Mouse (Mus musculus) neural tube, embryonic 12.5 days (tissue): Measurements from ENCODE around the gene Rab5b. TPM values are rescaled to one million over a fixed set of nuclear protein-coding genes. Genes with fewer than 3 reads are reported as not detected.
A peak's percentile ranks its signal among the peaks of the same experiment; 100 is the strongest.

Experiments
- ATAC-seq: fragments of 200-750 bp; cut with Nextera tagmentation; 2 replicates; pipeline ENCODE4 v1.8.0; 2017; ENCODE audit warnings: low read depth, mild to moderate bottlenecking, moderate TSS enrichment, moderate library complexity; ENCODE audit not compliant: low FRiP score
- H3K27ac ChIP-seq: fragments of 300-500 bp; sonication (generic); 2 replicates; pipeline ENCODE4 v1.5.1; 2016
- H3K27me3 ChIP-seq: fragments of 300-500 bp; sonication (generic); replicated peaks from 2 replicates; pipeline ENCODE4 v1.6.1; 2016; ENCODE audit warnings: mild to moderate bottlenecking
- H3K36me3 ChIP-seq: fragments of 300-500 bp; sonication (generic); 2 replicates; pipeline ENCODE4 v1.6.1; 2016; ENCODE audit warnings: mild to moderate bottlenecking
- H3K4me1 ChIP-seq: fragments of 300-500 bp; sonication (generic); 2 replicates; pipeline ENCODE4 v1.6.1; 2016
- H3K4me2 ChIP-seq: fragments of 300-500 bp; sonication (generic); replicated peaks from 2 replicates; pipeline ENCODE4 v1.6.1; 2016; ENCODE audit warnings: mild to moderate bottlenecking
- H3K4me3 ChIP-seq: fragments of 300-500 bp; sonication (generic); 2 replicates; pipeline ENCODE4 v1.5.1; 2016
- H3K9ac ChIP-seq: fragments of 300-500 bp; sonication (generic); 2 replicates; pipeline ENCODE4 v1.6.1; 2016; ENCODE audit warnings: mild to moderate bottlenecking
- H3K9me3 ChIP-seq: fragments of 300-500 bp; sonication (generic); 2 replicates; pipeline ENCODE4 v1.6.1; 2016; ENCODE audit warnings: mild to moderate bottlenecking
- WGBS: fragments of 180-500 bp; shearing (Covaris S2); methylation state at CpG from one replicate; pipeline ENCODE4 v1.1.7; 2016; 5-methylcytosine and 5-hydroxymethylcytosine counted together
- polyA plus RNA-seq: library from polyadenylated mRNA; unstranded; fragments of >200 nt; fragmentation: Nextera tagmentation; extraction: Ambion mirVana; gene quantifications from 2 replicates; pipeline ENCODE4 v1.2.1, GENCODE M21; 2016

Gene Rab5b
- polyA plus RNA-seq, 1 experiment from 2014 or later: 101 TPM

DNA sequence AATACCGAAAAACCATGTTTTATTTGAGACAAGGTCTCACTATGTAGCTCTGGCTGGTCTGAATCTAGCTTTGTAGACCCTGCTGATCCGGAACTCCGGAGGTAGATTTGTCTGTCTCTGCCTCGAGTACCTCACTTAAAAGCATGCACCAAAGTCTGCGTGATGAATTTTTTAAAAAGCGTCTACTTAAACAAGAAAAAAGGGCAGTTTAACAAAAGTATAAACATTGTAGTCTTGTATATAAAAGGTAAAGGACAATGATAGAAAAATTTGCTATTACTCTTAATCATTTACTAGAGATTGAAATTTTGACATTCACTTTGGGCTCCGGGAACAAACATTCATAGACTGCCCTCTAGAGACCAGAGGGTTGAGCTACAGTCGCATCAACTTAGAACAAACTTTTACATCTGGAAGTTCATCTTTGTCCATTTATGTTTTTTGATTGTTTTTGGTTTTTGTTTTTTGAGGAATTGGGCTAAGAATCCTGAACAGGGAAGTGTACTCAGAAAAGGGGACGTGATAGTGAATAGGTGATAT, 21.5 kb downstream of the Rab5b start:
- Histone ChIP-seq H3K27ac (0 out of 2 replicates have a peak overlapping the region, but pooled peaks have one; percentile 42), H3K4me3 (peak overlapping the region; percentile 67), H3K4me1 (peaks cover 16% of the 10 kb centered on the region; the same call in 1 of the 2 replicates), H3K4me2 (peak overlapping the region; percentile 94), H3K27me3 (no peaks in the 10 kb centered on the region), H3K36me3 (peaks cover 8% of the 10 kb centered on the region), H3K9me3 (no peaks in the 10 kb centered on the region), H3K9ac (peak overlapping the region; percentile 69)
- 3% methylated on average over 9 of the region's 9 CpGs for WGBS
- no peak for ATAC-seq

DNA sequence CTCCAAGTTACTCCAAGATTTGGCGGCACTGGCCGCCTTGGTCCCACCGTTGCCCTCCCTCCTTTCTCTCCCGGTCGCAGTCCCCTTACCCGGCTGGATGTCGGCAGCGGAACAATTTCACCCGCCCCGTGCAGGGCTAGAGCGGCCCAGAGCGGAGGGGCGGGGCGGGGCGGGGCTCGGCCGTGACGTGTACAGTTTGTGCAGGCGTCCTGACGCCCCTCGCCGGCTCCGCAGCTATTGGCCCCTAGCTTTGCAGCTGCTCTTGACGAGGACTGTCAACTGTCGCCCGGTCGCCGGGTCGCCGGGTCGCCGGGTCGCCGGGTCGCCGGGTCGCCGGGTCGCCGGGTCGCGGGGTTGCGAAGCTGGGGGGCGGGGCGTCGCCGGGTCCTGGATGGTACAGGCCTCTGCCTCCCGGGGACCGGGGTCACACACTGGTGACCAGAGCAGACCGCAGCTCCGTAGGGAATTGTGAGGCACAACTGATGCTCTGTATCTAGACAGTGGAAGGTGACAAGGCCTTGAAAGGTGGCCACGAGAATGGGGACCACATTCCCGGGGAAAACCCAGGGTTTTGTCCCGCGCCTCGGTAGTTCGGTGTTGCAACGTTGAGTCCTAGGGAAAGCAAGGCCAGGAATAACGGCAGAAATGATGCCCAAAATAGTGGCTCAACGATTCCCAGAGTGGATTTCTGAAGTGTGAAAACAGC, 22.1 kb downstream of the Rab5b start, which contains the start of gene Suox:
Gene Suox (minus strand): TSS at position 311 of the 706 bp plus-strand sequence.
- peak; percentile 95 for ATAC-seq
- H3K4me1 ChIP-seq: peaks cover 16% of the 10 kb centered on the region; the same call in 1 of the 2 replicates
- H3K9me3 ChIP-seq: no peaks in the 10 kb centered on the region
- H3K27me3 ChIP-seq: no peaks in the 10 kb centered on the region
- peak within 1 kb of the TSS; percentile 94 for H3K4me2 ChIP-seq
- peak within 1 kb of the TSS; percentile 69 for H3K9ac ChIP-seq
- under 1% methylated on average over 59 of the region's 60 CpGs for WGBS
- peak within 1 kb of the TSS; percentile 42; the same call in 1 of the 2 replicates for H3K27ac ChIP-seq
- peaks cover 7% of the 10 kb centered on the region; the same call in 1 of the 2 replicates for H3K36me3 ChIP-seq
- peak within 1 kb of the TSS; percentile 67 for H3K4me3 ChIP-seq

DNA sequence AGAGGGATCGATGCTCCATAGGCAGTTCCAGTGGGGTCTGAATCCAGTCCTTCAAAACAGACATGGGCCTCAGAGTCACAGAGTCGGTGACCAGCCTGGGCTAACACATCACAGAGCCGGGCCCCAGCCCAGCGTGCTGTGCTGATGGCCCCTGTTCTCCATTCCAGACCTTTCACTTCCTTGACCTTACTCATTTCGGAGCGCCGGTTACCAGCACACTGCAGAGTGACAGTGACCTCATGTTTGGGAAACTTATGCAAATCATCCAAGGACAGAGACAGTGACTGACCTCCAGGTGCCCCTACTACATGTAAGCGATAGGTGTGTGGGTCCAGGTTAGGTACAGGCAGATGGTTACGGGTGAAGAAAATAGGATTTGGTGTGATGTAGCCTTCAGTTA, 24.9 kb downstream of the Rab5b start:
- ATAC-seq: no peak
- H3K9me3 ChIP-seq: no peaks in the 10 kb centered on the region
- peaks cover 19% of the 10 kb centered on the region for H3K4me1 ChIP-seq
- no peak overlapping the region for H3K27ac ChIP-seq
- H3K27me3 ChIP-seq: no peaks in the 10 kb centered on the region
- H3K36me3 ChIP-seq: peaks cover 7% of the 10 kb centered on the region; the same call in 1 of the 2 replicates
- H3K4me2 ChIP-seq: no peak overlapping the region
- no peak overlapping the region for H3K9ac ChIP-seq
- no peak overlapping the region for H3K4me3 ChIP-seq
- 97% methylated on average over 9 of the region's 9 CpGs for WGBS

DNA sequence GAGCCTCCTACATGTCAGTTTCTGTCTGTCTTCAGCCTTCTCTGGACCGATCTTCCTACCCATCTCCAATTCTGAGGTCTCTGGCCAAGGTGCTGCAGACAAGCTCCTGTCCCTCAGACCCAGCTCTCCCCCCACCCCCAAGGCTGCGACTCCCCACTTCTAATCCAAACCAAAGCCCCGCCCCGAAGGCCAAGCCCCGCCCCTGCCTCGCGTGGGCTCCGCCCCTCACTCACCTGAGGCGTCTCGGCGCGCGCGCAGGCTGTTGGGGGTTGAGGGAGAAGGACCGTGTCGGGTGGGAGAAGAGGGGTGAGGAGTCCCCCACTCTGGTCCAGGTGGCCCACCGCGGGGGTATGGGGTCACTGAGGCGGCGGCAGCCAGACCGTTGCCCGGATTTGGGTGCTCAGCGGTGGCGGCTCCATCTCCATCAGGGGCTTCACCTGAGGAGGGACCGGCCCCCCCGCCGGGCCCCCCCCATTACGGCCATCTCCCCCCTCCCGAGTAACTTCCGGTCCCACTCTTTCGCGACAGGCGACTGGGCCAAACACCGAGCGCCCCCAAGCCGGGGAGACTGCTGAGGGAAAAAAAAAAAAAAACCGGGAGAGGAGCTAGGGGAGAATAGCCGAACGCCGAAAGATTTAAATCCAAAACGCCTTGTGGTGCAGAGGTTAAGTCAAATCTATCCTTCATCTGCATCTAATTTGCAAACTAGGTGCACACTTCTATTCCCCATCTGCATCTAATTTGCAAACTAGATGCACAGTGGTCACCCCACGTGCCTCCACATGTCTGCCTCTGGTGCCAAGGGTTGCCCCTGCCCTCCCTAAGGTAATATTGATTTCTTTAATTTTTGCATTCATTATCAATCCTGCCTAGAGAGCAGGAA, 27.0 kb downstream of the Rab5b start:
- no peaks in the 10 kb centered on the region for H3K9me3 ChIP-seq
- WGBS: under 1% methylated on average over 42 of the region's 42 CpGs
- peak overlapping the region; percentile 92 for H3K4me2 ChIP-seq

DNA sequence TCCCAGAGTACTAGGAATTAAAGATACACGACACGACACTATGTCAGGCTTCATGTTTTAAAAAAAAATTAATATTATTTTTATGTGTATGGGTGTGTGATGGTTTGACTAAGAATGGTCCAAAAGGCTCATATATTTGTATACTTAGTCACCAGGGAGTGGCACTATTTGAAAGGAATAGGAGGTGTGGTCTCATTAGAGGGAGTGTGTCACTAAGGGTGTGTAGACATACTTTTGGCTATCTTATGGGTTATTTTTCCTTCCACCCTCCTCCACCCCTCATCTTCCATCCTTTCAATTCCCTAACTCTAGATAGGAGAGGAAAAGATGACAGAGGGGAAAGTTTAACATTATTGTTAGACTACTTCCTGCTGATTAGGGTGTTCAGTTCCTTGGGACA, 30.3 kb downstream of the Rab5b start:
- ATAC-seq: no peak
- H3K27ac ChIP-seq: no peak overlapping the region
- peaks cover 3% of the 10 kb centered on the region; the same call in 1 of the 2 replicates for H3K36me3 ChIP-seq
- H3K4me2 ChIP-seq: no peak overlapping the region
- H3K4me3 ChIP-seq: no peak overlapping the region
- no peaks in the 10 kb centered on the region for H3K9me3 ChIP-seq
- H3K4me1 ChIP-seq: peaks cover 3% of the 10 kb centered on the region; the same call in 1 of the 2 replicates
- no peaks in the 10 kb centered on the region for H3K27me3 ChIP-seq
- WGBS: 92% methylated on average over 2 of the region's 2 CpGs
- no peak overlapping the region for H3K9ac ChIP-seq

More for the DNA sequence above, 27.0 kb downstream of the Rab5b start:
- peak; percentile 49; the same call in 1 of the 2 replicates for ATAC-seq
- no peak overlapping the region for H3K27ac ChIP-seq
- peak overlapping the region; percentile 73 for H3K9ac ChIP-seq
- peaks cover 15% of the 10 kb centered on the region for H3K4me1 ChIP-seq
- H3K36me3 ChIP-seq: peaks cover 7% of the 10 kb centered on the region; the same call in 1 of the 2 replicates
- no peaks in the 10 kb centered on the region for H3K27me3 ChIP-seq
- peak overlapping the region; percentile 67 for H3K4me3 ChIP-seq

DNA sequence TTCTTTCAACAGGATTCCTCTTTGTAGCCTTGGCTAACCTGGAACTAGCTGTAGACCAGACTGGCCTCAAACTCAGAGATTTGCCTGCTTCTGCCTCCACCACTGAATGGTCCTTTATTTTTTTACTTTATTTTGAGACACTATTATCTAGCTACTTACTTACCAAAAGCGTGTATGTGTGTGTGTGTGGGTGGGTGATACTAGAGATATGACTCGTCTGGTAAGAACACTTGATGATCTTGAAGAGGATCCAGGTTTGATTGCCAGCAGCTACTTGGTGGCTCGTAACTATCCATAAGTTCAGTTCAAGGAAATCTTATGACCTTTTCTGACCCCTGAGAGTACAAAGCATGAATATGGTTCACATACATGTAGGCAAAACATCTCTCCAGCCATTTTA, 30.8 kb downstream of the Rab5b start:
- 82% methylated on average over 3 of the region's 3 CpGs for WGBS
- Histone ChIP-seq H3K4me2 (no peak overlapping the region), H3K9ac (no peak overlapping the region), H3K36me3 (no peaks in the 10 kb centered on the region), H3K9me3 (no peaks in the 10 kb centered on the region), H3K27me3 (no peaks in the 10 kb centered on the region), H3K4me1 (peaks cover 3% of the 10 kb centered on the region; the same call in 1 of the 2 replicates), H3K4me3 (no peak overlapping the region), H3K27ac (no peak overlapping the region)
- ATAC-seq: no peak

DNA sequence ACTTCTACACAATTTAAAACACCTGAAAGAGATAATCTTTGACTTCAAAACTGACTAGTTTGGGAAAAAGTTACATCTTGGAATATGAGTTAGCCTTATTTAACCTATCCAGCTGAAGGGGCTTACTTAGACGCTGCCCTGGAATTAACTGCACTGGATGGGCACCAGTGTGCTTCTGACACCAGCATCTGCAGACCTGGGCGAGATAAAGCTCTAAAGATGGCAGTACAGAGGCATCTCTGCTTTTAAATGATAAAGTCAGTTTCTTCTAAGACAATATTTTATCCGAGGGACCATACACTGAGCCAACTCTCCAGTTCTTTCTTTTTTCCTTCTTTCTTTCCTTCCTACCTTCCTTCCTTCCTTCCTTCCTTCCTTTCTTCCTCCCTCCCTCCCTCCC, 31.3 kb downstream of the Rab5b start:
- H3K9me3 ChIP-seq: no peaks in the 10 kb centered on the region
- no peak overlapping the region for H3K4me3 ChIP-seq
- peaks cover 3% of the 10 kb centered on the region; the same call in 1 of the 2 replicates for H3K4me1 ChIP-seq
- H3K27me3 ChIP-seq: no peaks in the 10 kb centered on the region
- no peak overlapping the region for H3K9ac ChIP-seq
- no peak for ATAC-seq
- H3K36me3 ChIP-seq: no peaks in the 10 kb centered on the region
- H3K4me2 ChIP-seq: no peak overlapping the region
- 75% methylated on average over 3 of the region's 3 CpGs for WGBS
- H3K27ac ChIP-seq: no peak overlapping the region

DNA sequence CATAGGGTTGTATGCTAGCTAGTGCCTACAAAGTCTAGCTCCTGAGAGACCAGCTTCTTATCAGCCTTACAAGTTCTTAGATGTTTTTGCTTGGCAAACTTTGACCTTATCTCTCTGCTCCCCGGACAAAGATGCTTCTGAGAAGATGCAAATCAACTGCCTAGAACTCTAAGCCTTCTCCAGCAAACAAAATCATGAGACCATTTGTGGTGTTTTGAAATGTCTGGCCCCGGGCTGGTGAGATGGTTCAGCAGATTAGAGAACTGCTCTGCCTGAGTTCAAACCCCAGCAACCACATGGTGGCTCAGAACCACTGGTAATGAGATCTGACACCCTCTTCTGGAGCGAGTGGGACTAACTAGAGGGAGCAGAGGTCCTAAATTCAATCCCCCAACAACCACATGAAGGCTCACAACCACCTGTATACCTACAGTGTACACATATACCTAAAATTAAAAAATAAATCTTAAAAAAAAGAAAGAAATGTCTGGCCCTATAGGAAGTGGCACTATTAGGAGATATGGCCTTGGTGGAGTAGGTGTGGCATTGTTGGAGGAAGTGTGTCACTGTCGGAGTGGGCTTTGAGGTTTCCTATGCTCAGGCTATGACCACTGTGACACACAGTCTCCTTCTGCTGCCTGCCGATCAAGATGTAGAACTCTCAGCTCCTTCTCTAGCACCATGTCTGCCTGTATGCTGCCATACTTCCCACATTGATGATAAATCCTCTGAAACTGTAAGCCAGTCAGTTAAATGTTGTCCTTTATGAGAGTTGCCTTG, 32.4 kb downstream of the Rab5b start:
- H3K9me3 ChIP-seq: no peaks in the 10 kb centered on the region
- H3K9ac ChIP-seq: no peak overlapping the region
- peaks cover 3% of the 10 kb centered on the region; the same call in 1 of the 2 replicates for H3K4me1 ChIP-seq
- WGBS: 75% methylated on average over 5 of the region's 5 CpGs
- H3K36me3 ChIP-seq: no peaks in the 10 kb centered on the region
- ATAC-seq: no peak
- H3K27me3 ChIP-seq: no peaks in the 10 kb centered on the region
- no peak overlapping the region for H3K27ac ChIP-seq
- H3K4me3 ChIP-seq: no peak overlapping the region
- H3K4me2 ChIP-seq: no peak overlapping the region

DNA sequence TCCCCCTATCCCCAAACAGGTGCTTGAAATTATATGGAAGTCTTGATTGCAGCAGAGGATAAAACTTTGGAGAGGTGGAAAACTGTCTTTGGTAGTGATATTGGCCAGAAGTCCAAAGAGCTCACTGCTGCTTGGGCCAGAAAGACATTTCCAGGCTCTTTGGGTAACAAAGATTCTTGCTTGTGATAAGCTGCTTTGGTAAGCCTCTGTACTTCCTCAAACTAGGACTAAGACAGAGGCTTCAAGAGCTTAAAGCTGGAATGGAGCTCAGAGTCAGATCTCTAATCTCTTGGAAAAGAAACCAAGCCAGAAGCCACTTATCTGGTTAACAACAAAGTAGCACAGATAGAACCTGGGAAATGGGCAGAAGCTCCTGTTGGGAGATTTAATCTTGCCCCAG, 33.6 kb downstream of the Rab5b start:
- H3K4me2 ChIP-seq: no peak overlapping the region
- H3K36me3 ChIP-seq: no peaks in the 10 kb centered on the region
- no peaks in the 10 kb centered on the region for H3K4me1 ChIP-seq
- H3K9ac ChIP-seq: no peak overlapping the region
- no peaks in the 10 kb centered on the region for H3K9me3 ChIP-seq
- no peak overlapping the region for H3K4me3 ChIP-seq
- no peaks in the 10 kb centered on the region for H3K27me3 ChIP-seq
- no peak overlapping the region for H3K27ac ChIP-seq
- no peak for ATAC-seq

DNA sequence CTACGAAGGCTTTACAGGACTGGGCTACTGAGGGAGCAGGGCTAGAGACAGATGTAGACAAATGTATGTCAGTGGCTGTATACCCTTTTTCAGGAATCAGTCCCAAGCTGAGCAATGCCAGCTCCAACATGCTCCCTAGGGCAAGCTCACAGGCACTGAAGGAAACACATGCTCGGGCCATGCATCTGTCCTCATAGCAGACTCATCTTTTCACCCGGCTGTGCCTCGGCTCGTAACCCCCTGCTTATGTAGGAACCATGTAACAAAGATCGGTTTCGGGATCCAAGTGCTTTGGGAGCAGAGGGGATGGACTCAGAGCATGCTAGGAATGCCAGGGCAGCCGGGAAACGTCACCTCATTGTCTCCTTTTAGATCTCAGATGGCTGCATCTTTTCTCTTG, 36.6 kb downstream of the Rab5b start:
- H3K36me3 ChIP-seq: no peaks in the 10 kb centered on the region
- no peaks in the 10 kb centered on the region for H3K9me3 ChIP-seq
- no peaks in the 10 kb centered on the region for H3K4me1 ChIP-seq
- no peak overlapping the region for H3K9ac ChIP-seq
- WGBS: 59% methylated on average over 9 of the region's 9 CpGs
- H3K4me2 ChIP-seq: no peak overlapping the region
- no peaks in the 10 kb centered on the region for H3K27me3 ChIP-seq
- no peak for ATAC-seq
- no peak overlapping the region for H3K27ac ChIP-seq
- H3K4me3 ChIP-seq: no peak overlapping the region

DNA sequence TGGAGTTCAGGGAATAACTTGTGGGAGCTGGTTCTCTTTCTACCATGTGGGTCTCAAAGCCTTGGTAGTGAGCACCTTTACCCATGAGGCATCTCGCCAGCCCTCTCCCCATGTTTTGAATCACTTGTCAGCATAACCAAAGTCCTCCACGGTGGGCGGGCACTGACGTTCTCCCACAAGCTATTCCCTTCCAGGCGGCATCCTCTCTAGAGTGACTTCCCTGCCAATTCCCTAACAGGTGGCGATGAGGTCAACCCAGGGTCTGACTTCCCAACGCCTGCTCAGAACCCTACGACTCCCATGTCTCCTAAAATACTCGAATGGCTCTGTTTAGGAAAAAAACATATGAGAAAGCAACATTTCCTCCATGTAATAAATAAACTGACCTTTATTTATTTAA, 38.2 kb downstream of the Rab5b start:
- Histone ChIP-seq H3K4me1 (no peaks in the 10 kb centered on the region), H3K27me3 (no peaks in the 10 kb centered on the region), H3K9ac (no peak overlapping the region), H3K9me3 (no peaks in the 10 kb centered on the region), H3K4me3 (no peak overlapping the region), H3K36me3 (no peaks in the 10 kb centered on the region), H3K27ac (no peak overlapping the region), H3K4me2 (no peak overlapping the region)
- WGBS: 69% methylated on average over 9 of the region's 9 CpGs
- no peak for ATAC-seq
